Mouse (Mus musculus) ES-E14 (cell line): ENCODE measurements at regions not wholly inside any gene's neighbourhood (a gene's known extent, or its start where the extent isn't known, plus 50 kb on each side); places are given as distances from the start of the nearest gene placed in this dataset.

Source experiments
- CHD2 ChIP-seq: IDR thresholded peaks from 2 replicates; pipeline ENCODE4 v1.6.1; 2014; ENCODE audit warnings: mild to moderate bottlenecking, low read depth, low read length, inconsistent platforms
- HCFC1 ChIP-seq: IDR thresholded peaks from 2 replicates; pipeline ENCODE4 v1.6.1; 2012; ENCODE audit warnings: low read length, inconsistent platforms, borderline replicate concordance; ENCODE audit not compliant: insufficient read depth
- MAFK ChIP-seq: IDR thresholded peaks from 2 replicates; pipeline ENCODE4 v1.6.1; 2014; ENCODE audit warnings: mild to moderate bottlenecking, low read depth, low read length, inconsistent platforms; ENCODE audit not compliant: insufficient read depth
- ZNF384 ChIP-seq: IDR thresholded peaks from 2 replicates; pipeline ENCODE4 v1.6.1; 2012; ENCODE audit warnings: low read depth, low read length, inconsistent platforms

- TF ChIP-seq HCFC1: no peak
- no peak for TF ChIP-seq CHD2
- no peak for TF ChIP-seq MAFK
- no peak for TF ChIP-seq ZNF384
Observed at GRCm38 (mm10) chr3:49009211-49009967, 747.7 kb downstream of the Pcdh18 start.
